Mouse (Mus musculus) left cerebral cortex, postnatal 10 days (tissue): ENCODE results near the gene Sclt1. TPM values are rescaled to one million over a fixed set of nuclear protein-coding genes. Genes with fewer than 3 reads are reported as not detected.

Experiments used
- DNase-seq, 2 experiments: peaks; one replicate each; pipeline ENCODE4 v3.0.0; 2021 to 2022; ENCODE audit warnings: low spot score in 2 of 2, mixed read lengths in 1 of 2; ENCODE audit errors: extremely low spot score in 1 of 2
- intact Hi-C: fragments of 180-260 bp; cut with DNase I; formaldehyde crosslinking; loops from one replicate; pipeline ENCODE4 v1.15.1; 2025
- total RNA-seq, 2 experiments: library from RNA; stranded (reverse); gene quantifications; 2 replicates each; pipeline ENCODE4 v1.2.3; 2021

Gene Sclt1
- total RNA-seq, 2 experiments from 2014 or later, result 14.8 to 15.3 TPM

GRCm38 (mm10) chr3:41590695-41591559 lies 151.4 kb downstream of the Sclt1 start:
- DNase-seq, result no peak
- intact Hi-C loops, result loop anchor here (10.0 kb wide), 1 partner anchor 546 kb away; no protein-coding TSS in a partner anchor

- intact Hi-C loops, result loop anchor here (10.0 kb wide), 1 partner anchor 545 kb away; no protein-coding TSS in a partner anchor
- no peak for DNase-seq
Measured at GRCm38 (mm10) chr3:41589988-41590387, 152.3 kb downstream of the Sclt1 start.

- no peak for DNase-seq
- intact Hi-C loops, result no loop called here
Measured at GRCm38 (mm10) chr3:41589246-41589914, 152.9 kb downstream of the Sclt1 start.

DNA sequence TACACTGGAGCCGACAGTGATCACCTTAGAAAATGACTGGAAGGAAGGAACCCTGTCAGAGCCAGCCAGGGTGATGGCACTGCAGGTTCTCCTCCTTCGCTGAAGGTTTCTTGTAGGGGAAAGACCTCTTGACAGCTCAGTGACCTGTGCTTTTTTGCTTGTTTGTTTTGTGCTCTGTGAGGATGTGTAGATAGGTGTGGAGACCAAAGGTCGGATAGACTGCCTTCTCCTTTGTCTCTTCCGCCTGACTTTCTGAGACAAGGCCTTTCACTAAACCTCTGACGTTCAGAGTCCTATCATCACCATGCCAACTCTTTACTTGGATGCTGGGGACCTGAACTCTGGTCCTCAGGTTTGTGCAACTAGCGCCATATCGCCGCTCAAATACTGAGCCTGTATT lies 153.8 kb downstream of the Sclt1 start:
- intact Hi-C loops, result no loop called here
- no peak for DNase-seq

GRCm38 (mm10) chr3:41587588-41587987 lies 154.7 kb downstream of the Sclt1 start:
- intact Hi-C loops, result no loop called here

DNA sequence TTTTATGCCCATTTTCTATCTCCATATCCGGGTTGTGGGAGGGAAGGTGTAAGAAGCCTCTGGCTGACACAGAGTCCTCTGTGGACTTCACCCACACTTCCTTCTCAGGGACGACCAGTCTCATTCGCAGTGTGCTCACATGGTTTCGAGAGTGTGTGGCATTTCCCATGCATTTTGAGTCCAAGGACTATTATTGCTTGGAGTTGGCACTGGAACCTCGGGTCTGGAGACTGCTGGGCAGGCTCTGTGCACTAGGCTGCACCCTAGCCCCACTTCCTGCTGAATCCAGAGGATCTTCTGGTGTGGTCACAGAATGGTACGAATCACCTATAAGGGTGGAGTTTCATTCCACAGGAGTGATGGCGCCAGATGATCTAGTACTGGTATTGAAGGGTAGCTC lies 155.4 kb downstream of the Sclt1 start:
- no peak for DNase-seq
- intact Hi-C loops, result no loop called here

More at GRCm38 (mm10) chr3:41587588-41587987, 154.7 kb downstream of the Sclt1 start:
- DNase-seq, result peak in 1 of 2 experiments; percentile 53

DNA sequence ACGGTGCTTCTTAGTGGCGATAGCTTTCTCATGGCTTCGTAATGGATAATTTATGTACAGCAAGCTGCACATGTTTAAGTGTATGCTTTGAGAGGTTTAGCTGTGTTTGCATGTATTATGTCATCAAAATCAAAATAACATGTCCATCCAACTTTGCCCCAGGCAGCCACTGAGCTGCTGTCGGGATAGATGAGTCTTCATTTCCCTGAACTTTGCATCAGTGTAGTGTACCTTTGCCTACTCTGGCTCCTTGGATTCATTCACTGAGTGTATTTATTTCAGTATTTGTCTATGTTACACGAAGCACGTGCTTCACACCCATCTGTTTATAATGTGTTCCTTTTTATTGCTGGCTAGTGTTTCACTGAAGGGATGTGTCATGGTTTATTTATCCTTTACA lies 156.0 kb downstream of the Sclt1 start:
- intact Hi-C loops, result no loop called here
- no peak for DNase-seq

GRCm38 (mm10) chr3:41585548-41585947 lies 156.8 kb downstream of the Sclt1 start:
- intact Hi-C loops, result no loop called here
- DNase-seq, result no peak

- intact Hi-C loops, result no loop called here
- DNase-seq, result no peak
Measured at GRCm38 (mm10) chr3:41583621-41584020, 158.7 kb downstream of the Sclt1 start.

DNA sequence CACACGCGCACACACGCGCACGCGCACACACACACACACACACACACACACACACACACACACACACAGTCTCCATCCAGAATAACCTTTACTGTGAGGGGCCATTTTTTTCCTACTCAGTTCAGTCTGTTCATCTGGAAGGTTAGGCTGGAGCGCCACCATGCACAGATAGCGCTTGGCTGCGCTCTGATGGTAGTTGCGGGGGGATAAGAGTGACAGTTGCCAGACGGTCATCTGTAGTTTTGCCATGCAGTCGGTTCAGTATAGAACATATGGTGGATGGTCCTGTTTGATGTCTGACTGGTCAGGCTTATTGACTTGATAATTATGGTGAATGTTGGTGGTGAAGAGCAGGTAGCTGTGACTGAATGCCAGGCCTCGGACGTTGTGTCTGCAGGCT lies 159.2 kb downstream of the Sclt1 start:
- intact Hi-C loops, result no loop called here
- no peak for DNase-seq

DNA sequence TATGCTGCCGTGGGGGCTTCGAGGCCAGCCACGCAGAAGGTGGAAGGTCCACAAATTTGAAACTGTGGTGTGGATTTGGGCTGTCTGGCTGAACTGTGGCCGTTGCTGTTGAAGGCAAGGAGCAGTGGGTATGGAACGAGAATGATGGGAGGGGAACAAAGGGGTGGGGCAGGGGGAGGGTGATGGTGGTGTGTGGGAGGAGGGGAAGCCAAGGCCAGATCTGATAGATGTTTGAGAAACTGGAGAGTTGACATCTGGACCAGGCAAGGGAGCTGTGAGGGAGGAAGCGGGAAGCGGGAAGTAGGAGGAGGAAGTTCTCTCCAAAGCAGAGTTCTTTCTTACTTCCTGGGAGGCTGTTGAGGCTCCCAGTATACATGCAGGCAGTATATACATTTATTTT lies 160.1 kb downstream of the Sclt1 start:
- no peak for DNase-seq
- intact Hi-C loops, result no loop called here

DNA sequence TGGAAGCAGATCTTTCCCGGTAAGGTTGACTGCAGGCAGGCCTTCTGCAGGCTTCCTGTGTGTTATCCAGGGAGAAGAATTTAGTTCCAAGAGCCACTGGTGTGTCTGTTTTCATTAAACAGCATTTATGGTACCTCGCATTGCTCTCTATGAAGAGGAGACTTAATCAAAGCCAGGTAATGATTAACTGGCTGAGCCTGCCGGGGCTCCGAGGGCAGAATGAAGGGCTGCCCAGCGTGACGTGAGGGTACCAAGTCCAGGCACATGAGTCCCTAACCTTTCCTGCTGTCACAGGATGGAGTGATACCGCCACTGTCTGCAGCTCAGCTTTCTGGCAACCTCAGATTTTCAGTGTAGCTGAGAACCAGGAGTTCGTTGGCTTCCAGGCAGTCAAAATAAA lies 160.9 kb downstream of the Sclt1 start:
- no peak for DNase-seq
- intact Hi-C loops, result no loop called here

GRCm38 (mm10) chr3:41580401-41581323 lies 161.7 kb downstream of the Sclt1 start:
- intact Hi-C loops, result no loop called here

GRCm38 (mm10) chr3:41579873-41580272 lies 162.4 kb downstream of the Sclt1 start:
- intact Hi-C loops, result no loop called here
- no peak for DNase-seq

More at GRCm38 (mm10) chr3:41580401-41581323, 161.7 kb downstream of the Sclt1 start:
- no peak for DNase-seq

- intact Hi-C loops, result no loop called here
Measured at GRCm38 (mm10) chr3:41577240-41577639, 165.1 kb downstream of the Sclt1 start.

More at GRCm38 (mm10) chr3:41577240-41577639, 165.1 kb downstream of the Sclt1 start:
- no peak for DNase-seq
